Mouse (Mus musculus) G1E (cell line): ENCODE data around the gene Unc5b.

Experiments used
- CTCF ChIP-seq: IDR thresholded peaks from 2 replicates; pipeline ENCODE4 v1.5.1; 2012; ENCODE audit warnings: low read depth, low read length, inconsistent platforms, mixed read lengths
- GATA1 ChIP-seq: IDR thresholded peaks from 2 replicates; pipeline ENCODE4 v1.6.1; 2012; ENCODE audit warnings: borderline replicate concordance, low read length, inconsistent platforms, mixed read lengths
- GATA2 ChIP-seq: IDR thresholded peaks from 2 replicates; pipeline ENCODE4 v1.6.1; 2012; ENCODE audit warnings: low read depth, low read length, inconsistent platforms, borderline replicate concordance
- POLR2AphosphoS5 ChIP-seq: IDR thresholded peaks from 2 replicates; pipeline ENCODE4 v1.6.1; 2012; ENCODE audit warnings: low read depth, low read length, inconsistent platforms; ENCODE audit not compliant: insufficient replicate concordance
- TAL1 ChIP-seq: conservative IDR thresholded peaks from 2 replicates; pipeline ENCODE4 v1.6.1; 2012; ENCODE audit warnings: low read depth, low read length, inconsistent platforms, mixed read lengths

DNA sequence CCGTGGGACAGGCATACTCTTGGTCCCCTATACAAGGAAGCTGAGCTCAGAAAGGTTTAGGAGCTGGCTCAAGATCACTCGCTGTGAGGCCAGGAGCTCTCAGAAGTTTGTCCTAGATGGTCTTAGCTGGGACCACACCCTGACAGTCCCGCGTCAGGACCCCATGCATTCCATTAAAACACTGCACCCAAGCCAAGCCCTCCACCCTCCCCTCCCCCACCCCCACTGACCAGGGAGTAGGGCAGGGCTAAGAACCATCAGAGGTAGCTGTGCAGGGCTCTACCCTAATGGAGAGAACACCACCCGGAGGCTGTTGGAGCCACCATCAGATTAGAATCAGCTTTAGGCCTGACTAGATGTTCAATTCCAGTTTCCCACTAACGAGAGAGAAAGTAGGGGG lies 106.9 kb downstream of the Unc5b start:
- no peak for TF ChIP-seq CTCF
- TF ChIP-seq GATA1 = no peak
- TF ChIP-seq TAL1 = no peak
- TF ChIP-seq GATA2 = no peak
- no peak for TF ChIP-seq POLR2AphosphoS5
